Mouse (Mus musculus): ENCODE results near the gene Bpifa5.
A peak's percentile ranks its signal among the peaks of the same experiment; 100 is the strongest.

Bpifa5 gene

DNA sequence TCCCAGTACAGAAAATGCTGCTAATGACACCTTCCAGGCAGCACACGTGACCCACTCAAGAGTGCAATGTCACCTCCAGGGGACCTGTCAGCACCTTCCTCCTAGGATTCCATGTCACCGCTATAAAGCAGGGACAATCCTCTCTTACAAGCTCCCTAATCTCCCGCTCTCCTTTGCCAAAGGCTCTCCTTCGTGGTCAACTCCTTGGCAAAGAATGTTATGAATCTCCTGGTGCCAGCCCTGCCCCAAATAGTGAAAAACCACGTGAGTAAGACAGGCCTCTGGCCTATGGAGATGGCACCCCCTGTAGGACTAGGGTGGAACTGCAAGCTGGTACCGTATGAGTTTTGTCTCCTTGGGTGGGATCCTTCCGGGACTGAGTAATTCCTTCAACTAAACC lies 44.5 kb downstream of the Bpifa5 start:
- no peak for DNase-seq (ENCODE audit: extremely low read depth, low read depth)

GRCm38 (mm10) chr2:154209112-154209511 lies 46.7 kb downstream of the Bpifa5 start:
- DNase-seq (ENCODE audit: extremely low read depth, low read depth): no peak

GRCm38 (mm10) chr2:154211121-154211520 lies 48.7 kb downstream of the Bpifa5 start:
- no peak for DNase-seq (ENCODE audit: extremely low read depth, low read depth)

DNA sequence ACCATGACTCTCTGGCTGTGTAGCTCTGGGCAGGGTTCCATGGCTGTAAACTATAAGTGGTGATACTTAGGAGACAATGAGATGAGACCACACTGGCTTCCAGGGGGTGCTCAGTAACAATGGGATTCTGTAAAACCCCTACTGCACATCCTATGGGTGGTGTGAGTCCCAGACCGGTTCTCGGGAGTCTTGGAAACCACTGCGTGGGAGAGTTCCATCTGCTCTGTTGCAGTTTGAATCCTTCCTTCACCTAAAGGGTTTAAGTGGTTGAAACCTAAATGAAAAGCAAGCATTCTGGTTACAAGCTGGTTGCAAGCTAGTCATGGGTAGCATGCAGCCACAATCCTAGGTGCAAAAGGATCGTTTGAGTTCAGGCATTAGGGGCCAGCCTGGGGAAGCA lies 49.5 kb downstream of the Bpifa5 start:
- DNase-seq (ENCODE audit: extremely low read depth, low read depth): no peak

GRCm38 (mm10) chr2:154215191-154215590 lies 52.8 kb downstream of the Bpifa5 start:
- DNase-seq (ENCODE audit: extremely low read depth, low read depth): peak; percentile 6
